Comparison of ENCODE assay signal across 8 mouse cellular contexts in genomic region chr7:47081277-47081676, GRCm38 (mm10). TPM values are rescaled to one million over a fixed set of nuclear protein-coding genes. Genes with fewer than 3 reads are reported as not detected.
DNase-seq lines count a peak whose midpoint lies in the region; ATAC-seq lines count a peak whose summit lies in the region.

No protein-coding gene starts in this region.

- H3K4me1 ChIP-seq in embryonic facial prominence, embryonic 11.5 days (ENCODE audit: control insufficient read depth, insufficient read depth, low read length): no peaks in the 10 kb centered on the region

- no peak overlapping the region for H3K27ac ChIP-seq in embryonic facial prominence, embryonic 11.5 days (replicated peaks; ENCODE audit: low read depth, low read length)

- no peaks in the 10 kb centered on the region for H3K9me3 ChIP-seq in embryonic facial prominence, embryonic 11.5 days (replicated peaks; ENCODE audit: control insufficient read depth, low read length)

- H3K36me3 ChIP-seq in embryonic facial prominence, embryonic 11.5 days (replicated peaks; ENCODE audit: control insufficient read depth, insufficient read depth, low read depth, low read length): no peaks in the 10 kb centered on the region

- no peak overlapping the region; the same call in 1 of the 2 replicates for H3K9ac ChIP-seq in embryonic facial prominence, embryonic 11.5 days (replicated peaks; ENCODE audit: low read length)

- H3K4me3 ChIP-seq in embryonic facial prominence, embryonic 11.5 days (ENCODE audit: low read depth, low read length): no peak overlapping the region

- peak; percentile 13 to 29 for DNase-seq in CD8-positive naive resting alpha-beta T cell, adult 2 months (ENCODE audit: low read depth in 2 of 2, low spot score in 2 of 2)
- peak; percentile 87 for DNase-seq in adrenal gland, postnatal 10 days
- peak; percentile 70 for DNase-seq in embryonic facial prominence, embryonic 11.5 days (ENCODE audit: low spot score)
- DNase-seq in heart, postnatal 10 days: peak; percentile 83 to 90
- peak; percentile 89 to 90 for DNase-seq in kidney, postnatal 4 days
- peak; percentile 89 for DNase-seq in lung, postnatal 10 days
- DNase-seq in retina, postnatal 1 day: peak; percentile 62
- peak; percentile 40 for DNase-seq in urinary bladder, adult 2 months (ENCODE audit: low spot score)

- no peaks in the 10 kb centered on the region for H3K27me3 ChIP-seq in embryonic facial prominence, embryonic 11.5 days (ENCODE audit: control insufficient read depth, insufficient read depth, low read length)

- intact Hi-C loops in heart, postnatal 10 days (cut with DNase I): loop anchor here (1.0 to 2.0 kb wide), 4 partner anchors 28 to 118 kb away; no protein-coding TSS in a partner anchor

- H3K4me2 ChIP-seq in embryonic facial prominence, embryonic 11.5 days (ENCODE audit: low read depth, low read length): no peak overlapping the region

- no peak for ATAC-seq in embryonic facial prominence, embryonic 11.5 days (replicated peaks; ENCODE audit: insufficient number of reproducible peaks, low FRiP score, low TSS enrichment, low read depth)

- WGBS in embryonic facial prominence, embryonic 11.5 days: 51% methylated on average over 6 of the region's 6 CpGs

RNA-seq across cellular contexts. Expression of gene Tmem86a, which starts 30.9 kb away (rescaled TPM):
- 10 to 100 TPM; 27.0 to 32.5 TPM for total RNA-seq in adrenal gland, postnatal 10 days (2021)
- 11.6 and 12.3 TPM in 2 replicates for polyA plus RNA-seq in embryonic facial prominence, embryonic 11.5 days (2014; fragmentation: Nextera tagmentation; extraction: Ambion mirVana)
- 10 to 100 TPM; 33.8 to 37.3 TPM for total RNA-seq in heart, postnatal 10 days (2021)
- 15.5 and 23.6 TPM in 2 replicates for polyA plus RNA-seq in urinary bladder, adult 2 months (2012; rRNA removed)

RNA-seq across cellular contexts. Expression of gene Ptpn5, which starts 52.2 kb away (rescaled TPM):
- total RNA-seq in adrenal gland, postnatal 10 days (2021): 1 to 10 TPM in 1 of 2 experiments, under 1 TPM in 1; 0.81 to 1.5 TPM
- polyA plus RNA-seq in embryonic facial prominence, embryonic 11.5 days (2014; fragmentation: Nextera tagmentation; extraction: Ambion mirVana): 2.5 and 4.6 TPM in 2 replicates
- not detected for total RNA-seq in heart, postnatal 10 days (2021)
- polyA plus RNA-seq in urinary bladder, adult 2 months (2012; rRNA removed): 0.08 and 0.24 TPM in 2 replicates

Comparison
In these comparisons a context has a peak if more than half of its experiments do, and no peak if none do; other contexts are left out.
1. DNase-seq: peak in every context shown above with its lines; median percentile 90 in kidney, postnatal 4 days; 89 in lung, postnatal 10 days; 87 in adrenal gland, postnatal 10 days; 86 in heart, postnatal 10 days; 70 in embryonic facial prominence, embryonic 11.5 days; 62 in retina, postnatal 1 day; 40 in urinary bladder, adult 2 months; 21 in CD8-positive naive resting alpha-beta T cell, adult 2 months.